Mouse (Mus musculus) heart, embryonic 16.5 days (tissue): ENCODE measurements at regions not wholly inside any gene's neighbourhood (a gene's known extent, or its start where the extent isn't known, plus 50 kb on each side); places are given as distances from the start of the nearest gene placed in this dataset.

Source experiments
- ATAC-seq: fragments of 200-750 bp; cut with Nextera tagmentation; replicated peaks from 2 replicates; pipeline ENCODE4 v1.8.0; 2017; ENCODE audit warnings: moderate number of reproducible peaks; ENCODE audit not compliant: insufficient read depth, low FRiP score; ENCODE audit errors: extremely low read depth
- H3K27ac ChIP-seq: fragments of 300-500 bp; sonication (generic); 2 replicates; pipeline ENCODE4 v1.5.1; 2014; ENCODE audit warnings: mild to moderate bottlenecking, low read length, control low read depth, moderate library complexity
- H3K27me3 ChIP-seq: fragments of 300-500 bp; sonication (generic); 2 replicates; pipeline ENCODE4 v1.6.1; 2014; ENCODE audit warnings: low read length, mixed read lengths; ENCODE audit not compliant: control insufficient read depth, insufficient read depth
- H3K36me3 ChIP-seq: fragments of 300-500 bp; sonication (generic); 2 replicates; pipeline ENCODE4 v1.6.1; 2014; ENCODE audit not compliant: control insufficient read depth, insufficient read depth
- H3K4me1 ChIP-seq: fragments of 300-500 bp; sonication (generic); 2 replicates; pipeline ENCODE4 v1.6.1; 2014; ENCODE audit warnings: low read length, mixed read lengths; ENCODE audit not compliant: control insufficient read depth, insufficient read depth
- H3K4me2 ChIP-seq: fragments of 300-500 bp; sonication (generic); 2 replicates; pipeline ENCODE4 v1.6.1; 2014; ENCODE audit warnings: low read depth, mild to moderate bottlenecking, control low read depth, low read length
- H3K4me3 ChIP-seq: fragments of 300-500 bp; sonication (generic); 2 replicates; pipeline ENCODE4 v1.5.1; 2014; ENCODE audit warnings: mild to moderate bottlenecking, control low read depth, low read length
- H3K9ac ChIP-seq: fragments of 300-500 bp; sonication (generic); 2 replicates; pipeline ENCODE4 v1.6.1; 2014; ENCODE audit warnings: low read length, control low read depth
- H3K9me3 ChIP-seq: fragments of 300-500 bp; sonication (generic); replicated peaks from 2 replicates; pipeline ENCODE4 v1.6.1; 2016; ENCODE audit warnings: low read length; ENCODE audit not compliant: control insufficient read depth
- WGBS: fragments of 180-500 bp; shearing (Covaris S2); extraction: QIAGEN DNeasy Blood & Tissue Kit; methylation state at CpG from one replicate; pipeline ENCODE4 v1.1.7; 2014; 5-methylcytosine and 5-hydroxymethylcytosine counted together

DNA sequence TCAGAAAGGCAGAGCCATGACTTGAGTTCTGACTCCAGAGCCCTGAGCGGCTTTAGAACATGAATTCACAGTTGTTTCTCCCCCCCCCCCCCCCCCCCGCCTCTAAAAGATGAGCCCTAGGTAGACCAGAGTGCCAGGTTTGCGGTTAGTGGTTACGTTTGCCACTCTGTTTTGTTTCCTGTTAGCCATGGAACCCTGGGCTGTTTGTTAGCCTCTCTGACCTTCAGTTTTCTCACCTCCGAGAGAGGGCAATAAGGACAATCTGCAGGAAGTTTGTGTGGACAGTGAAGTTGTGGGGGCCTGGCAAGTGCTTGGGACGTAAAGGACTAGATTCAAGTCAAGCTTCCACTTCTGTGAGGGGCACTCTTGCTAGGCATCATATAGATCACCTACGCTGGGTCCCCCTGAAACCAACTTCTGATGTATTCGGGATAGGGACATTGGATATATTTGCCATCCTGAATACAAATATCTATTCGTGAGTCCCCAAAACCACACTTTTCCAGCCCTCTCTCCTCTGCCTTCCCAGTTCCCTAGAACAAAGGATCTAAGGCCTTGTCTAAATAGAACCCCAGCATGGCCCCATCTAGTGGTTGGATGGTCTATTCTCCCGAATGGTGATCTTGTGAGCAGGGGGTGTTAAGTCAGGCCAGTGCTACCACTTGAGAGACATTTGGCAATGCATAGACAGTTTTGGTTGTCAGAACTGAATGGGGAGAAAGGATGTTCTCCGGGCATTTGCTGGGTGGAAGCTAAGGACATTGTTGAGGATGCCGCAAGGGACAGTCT is 145.4 kb upstream of the Tle3 start:
- Histone ChIP-seq H3K4me2 (no peak overlapping the region), H3K36me3 (no peaks in the 10 kb centered on the region), H3K27ac (no peak overlapping the region), H3K4me3 (no peak overlapping the region), H3K4me1 (peaks cover 7% of the 10 kb centered on the region; the same call in 1 of the 2 replicates), H3K9me3 (peaks cover 5% of the 10 kb centered on the region), H3K27me3 (peaks cover 20% of the 10 kb centered on the region), H3K9ac (no peak overlapping the region)
- ATAC-seq: no peak
- WGBS: 74% methylated on average over 12 of the region's 12 CpGs

DNA sequence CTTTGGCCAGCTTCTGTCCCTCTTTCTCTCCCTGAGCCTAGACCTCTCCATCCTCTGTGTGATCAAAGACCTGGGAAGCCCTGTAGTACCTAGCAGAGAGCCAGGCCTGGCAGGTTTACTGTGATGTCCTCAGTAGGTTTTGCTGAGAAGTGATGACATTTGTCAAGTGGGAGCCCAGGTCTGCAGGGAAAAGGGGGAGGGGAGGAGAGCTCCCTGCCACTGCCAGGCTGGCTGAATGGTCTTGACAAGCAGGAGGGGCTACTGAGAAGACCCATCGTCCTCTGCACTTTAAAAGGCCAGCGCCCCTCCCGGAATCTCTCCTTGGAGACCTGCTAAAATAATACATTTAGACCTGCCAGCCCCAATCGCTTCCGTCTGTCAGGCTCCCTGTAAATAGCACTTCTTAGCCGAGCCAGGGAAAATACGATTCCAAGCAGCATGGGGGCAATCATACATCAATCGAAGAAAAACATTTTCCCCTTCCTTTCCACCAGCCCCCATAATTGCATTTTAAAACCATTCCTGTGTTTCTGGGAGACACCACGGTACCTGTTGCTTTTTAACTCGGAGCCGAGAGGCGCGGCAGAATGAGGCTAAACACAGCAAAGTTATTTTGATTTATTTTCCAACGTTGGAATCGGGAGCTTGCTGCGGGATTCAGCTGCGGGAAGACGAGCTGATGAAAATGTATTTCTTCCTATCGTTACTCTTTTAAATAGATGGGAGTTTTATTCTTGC is 144.5 kb upstream of the Tle3 start:
- Histone ChIP-seq H3K27me3 (peaks cover 17% of the 10 kb centered on the region), H3K27ac (no peak overlapping the region), H3K36me3 (no peaks in the 10 kb centered on the region), H3K4me1 (peaks cover 7% of the 10 kb centered on the region; the same call in 1 of the 2 replicates), H3K4me2 (peak overlapping the region; percentile 8; the same call in 1 of the 2 replicates), H3K4me3 (no peak overlapping the region), H3K9me3 (peaks cover 5% of the 10 kb centered on the region), H3K9ac (no peak overlapping the region)
- ATAC-seq: no peak
- WGBS: 36% methylated on average over 19 of the region's 19 CpGs

DNA sequence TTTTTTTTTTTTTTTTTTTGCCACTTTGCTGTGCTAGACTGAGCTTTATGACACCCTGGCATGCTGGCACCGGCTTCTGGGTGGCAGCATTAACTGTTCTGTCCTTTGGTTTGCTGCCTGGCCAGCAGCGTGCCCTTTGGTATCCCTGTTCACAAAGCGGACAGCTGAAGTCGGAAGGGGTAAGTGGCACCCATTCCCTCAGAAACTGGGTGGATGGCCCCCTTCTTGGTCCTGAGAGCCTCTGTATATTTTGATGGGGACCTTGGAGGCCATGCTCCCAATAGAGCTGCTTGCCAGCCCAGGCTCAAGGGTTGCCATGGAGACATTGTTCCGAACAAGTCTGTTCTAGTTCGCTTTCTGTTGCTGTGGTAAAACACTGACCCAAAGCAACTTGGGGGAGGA is 143.9 kb upstream of the Tle3 start:
- Histone ChIP-seq H3K27me3 (peaks cover 15% of the 10 kb centered on the region), H3K9ac (no peak overlapping the region), H3K27ac (no peak overlapping the region), H3K4me3 (no peak overlapping the region), H3K9me3 (peaks cover 1% of the 10 kb centered on the region), H3K4me2 (no peak overlapping the region), H3K4me1 (peaks cover 7% of the 10 kb centered on the region; the same call in 1 of the 2 replicates), H3K36me3 (no peaks in the 10 kb centered on the region)
- WGBS: 82% methylated on average over 6 of the region's 6 CpGs
- ATAC-seq: no peak

DNA sequence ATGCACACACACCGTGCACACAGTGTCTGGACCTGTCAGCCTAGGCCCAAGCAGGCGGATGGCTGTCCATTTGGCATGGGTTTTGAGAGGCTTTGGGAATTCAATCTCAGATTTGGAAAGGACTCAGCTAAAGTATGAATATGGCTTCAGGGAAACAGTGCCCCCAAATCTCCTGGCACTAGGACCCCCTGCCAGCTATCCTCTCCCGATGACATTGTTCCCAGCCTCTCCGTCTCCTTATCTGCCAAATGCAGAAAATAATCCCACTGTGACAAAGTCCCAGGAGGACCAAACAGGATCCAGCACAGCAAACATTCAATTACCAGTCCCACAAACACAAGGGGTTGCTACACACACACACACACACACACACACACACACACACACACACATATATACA is 141.9 kb upstream of the Tle3 start:
- H3K9me3 ChIP-seq: no peaks in the 10 kb centered on the region
- no peak overlapping the region for H3K4me2 ChIP-seq
- no peaks in the 10 kb centered on the region for H3K36me3 ChIP-seq
- H3K4me3 ChIP-seq: no peak overlapping the region
- peaks cover 11% of the 10 kb centered on the region for H3K27me3 ChIP-seq
- H3K27ac ChIP-seq: no peak overlapping the region
- ATAC-seq: no peak
- 70% methylated on average over 4 of the region's 4 CpGs for WGBS
- no peak overlapping the region for H3K9ac ChIP-seq
- H3K4me1 ChIP-seq: peaks cover 7% of the 10 kb centered on the region; the same call in 1 of the 2 replicates

DNA sequence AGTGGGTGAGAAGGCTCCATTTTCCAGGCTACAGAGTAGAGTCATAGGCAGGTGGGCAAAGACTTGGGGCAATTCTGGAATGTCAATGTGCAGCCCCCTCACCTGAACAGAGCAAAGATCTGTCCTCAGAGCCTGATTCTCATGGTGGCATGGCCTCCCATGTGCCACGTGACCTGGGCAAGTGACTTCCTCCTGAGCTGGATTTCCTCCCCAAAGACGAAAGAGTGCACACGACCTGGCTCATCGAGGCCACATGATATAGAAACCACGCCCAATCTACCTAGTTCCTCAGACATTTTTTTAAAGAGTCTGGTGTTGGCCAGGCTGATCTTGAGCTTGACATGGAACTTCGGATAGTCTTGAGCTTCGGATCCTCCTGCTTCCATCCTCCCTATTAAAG is 139.5 kb upstream of the Tle3 start:
- Histone ChIP-seq H3K36me3 (no peaks in the 10 kb centered on the region), H3K4me3 (no peak overlapping the region), H3K4me2 (no peak overlapping the region), H3K27me3 (peaks cover 13% of the 10 kb centered on the region), H3K9me3 (no peaks in the 10 kb centered on the region), H3K9ac (no peak overlapping the region), H3K4me1 (peaks cover 3% of the 10 kb centered on the region), H3K27ac (no peak overlapping the region)
- ATAC-seq: no peak
- 79% methylated on average over 7 of the region's 7 CpGs for WGBS

DNA sequence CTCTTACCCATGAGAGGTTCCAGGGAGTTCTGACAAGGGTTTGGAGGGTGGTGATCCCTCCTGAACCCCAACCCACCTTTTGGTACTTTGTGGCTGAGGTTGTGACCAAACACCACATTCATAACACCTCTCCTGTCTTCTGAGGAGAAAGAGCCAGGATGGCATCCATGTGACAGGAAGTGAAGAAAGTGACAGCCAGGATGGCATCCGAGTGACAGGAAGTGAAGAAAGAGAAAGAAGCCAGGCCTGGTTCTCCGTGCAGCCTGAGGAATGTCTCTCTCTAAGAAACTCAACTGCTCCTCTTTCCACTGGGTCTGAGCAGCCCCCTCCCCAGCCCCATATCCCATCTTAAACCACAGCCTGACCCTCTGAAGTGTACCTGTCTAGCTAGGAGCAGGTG is 138.9 kb upstream of the Tle3 start:
- no peak for ATAC-seq
- no peak overlapping the region for H3K27ac ChIP-seq
- no peak overlapping the region for H3K9ac ChIP-seq
- 48% methylated on average over 2 of the region's 2 CpGs for WGBS
- H3K4me1 ChIP-seq: no peaks in the 10 kb centered on the region; the same call in none of the 2 replicates
- no peak overlapping the region for H3K4me2 ChIP-seq
- H3K4me3 ChIP-seq: no peak overlapping the region
- H3K36me3 ChIP-seq: no peaks in the 10 kb centered on the region
- peaks cover 15% of the 10 kb centered on the region for H3K27me3 ChIP-seq
- no peaks in the 10 kb centered on the region for H3K9me3 ChIP-seq

DNA sequence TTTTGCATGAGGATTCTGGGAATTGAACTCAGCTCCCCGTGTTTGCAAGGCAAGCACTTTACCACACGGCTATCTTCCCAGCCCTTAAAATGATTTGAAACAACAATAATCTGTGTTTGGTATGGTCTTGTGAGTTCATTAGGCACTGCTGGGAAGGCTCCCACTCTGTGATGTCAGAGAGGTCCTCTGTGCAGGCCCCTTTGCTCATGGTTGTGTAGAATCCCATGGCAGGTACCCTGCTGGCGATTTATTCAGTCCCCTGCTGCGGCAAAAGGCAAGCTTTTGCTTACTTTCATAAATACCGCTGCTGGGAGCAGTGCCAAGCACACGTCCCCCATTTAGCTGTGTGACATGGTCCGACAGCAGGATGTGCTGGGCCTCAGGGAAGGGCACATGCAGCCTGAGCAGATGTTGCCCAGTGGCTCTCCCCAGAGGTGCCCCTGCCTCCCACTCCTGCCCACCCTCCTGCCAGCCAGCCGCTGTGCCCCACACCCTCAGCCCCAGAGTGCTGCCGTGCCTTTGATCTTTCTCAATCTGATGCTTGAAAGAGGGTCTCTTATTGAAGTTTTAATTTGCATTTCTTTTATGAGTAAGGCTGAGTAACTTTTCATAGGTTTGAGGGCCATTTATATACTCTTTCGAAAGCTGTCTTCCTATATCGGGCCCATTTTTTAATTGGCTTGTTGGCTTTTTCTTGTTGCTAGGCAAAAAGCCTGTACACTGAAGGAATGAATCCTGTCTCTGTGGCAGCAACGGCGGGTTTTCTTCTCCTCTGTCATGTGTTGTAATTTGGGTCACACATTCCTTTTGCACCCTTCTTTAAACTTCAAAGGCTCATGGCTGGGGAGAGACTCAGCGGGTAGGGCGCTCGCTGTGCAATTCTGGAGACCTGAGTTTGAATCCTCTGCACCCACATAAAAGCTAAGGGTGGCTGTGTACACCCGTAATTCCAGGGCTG is 136.2 kb upstream of the Tle3 start:
- H3K9ac ChIP-seq: no peak overlapping the region
- H3K4me2 ChIP-seq: no peak overlapping the region
- H3K4me3 ChIP-seq: no peak overlapping the region
- no peak for ATAC-seq
- peaks cover 35% of the 10 kb centered on the region for H3K27me3 ChIP-seq
- H3K27ac ChIP-seq: no peak overlapping the region
- H3K4me1 ChIP-seq: no peaks in the 10 kb centered on the region; the same call in 1 of the 2 replicates
- no peaks in the 10 kb centered on the region for H3K9me3 ChIP-seq
- H3K36me3 ChIP-seq: no peaks in the 10 kb centered on the region
- WGBS: 56% methylated on average over 17 of the region's 17 CpGs

DNA sequence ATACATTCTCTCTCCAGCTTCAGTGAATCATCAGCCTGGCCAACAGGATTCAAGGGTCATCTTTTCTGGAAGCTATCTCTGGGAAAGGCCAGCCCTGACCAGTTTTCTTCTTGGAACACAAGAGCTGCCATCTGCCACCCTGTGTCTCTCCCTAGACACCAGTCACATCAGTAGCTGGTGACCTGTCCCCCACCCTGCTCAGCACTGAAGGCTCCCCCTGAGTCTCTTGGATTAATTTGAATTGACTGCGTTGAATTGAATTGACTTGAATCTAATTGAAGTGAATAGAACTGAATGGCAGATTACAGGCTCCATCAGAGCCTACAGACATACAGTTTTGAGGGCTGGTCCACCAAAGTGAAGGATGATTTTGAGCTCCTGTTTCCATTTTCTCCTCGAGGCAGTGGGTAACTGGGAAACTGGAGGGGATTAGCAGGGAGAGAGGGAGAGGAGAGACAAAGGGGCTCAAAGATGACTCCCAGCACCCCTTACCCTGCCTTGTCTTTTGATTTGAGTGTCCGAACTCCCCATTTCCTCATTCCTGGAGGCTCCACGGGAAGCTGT is 133.4 kb upstream of the Tle3 start:
- no peak overlapping the region for H3K4me3 ChIP-seq
- no peaks in the 10 kb centered on the region for H3K9me3 ChIP-seq
- 72% methylated on average over 4 of the region's 4 CpGs for WGBS
- peaks cover 31% of the 10 kb centered on the region for H3K27me3 ChIP-seq
- H3K9ac ChIP-seq: no peak overlapping the region
- H3K4me1 ChIP-seq: no peaks in the 10 kb centered on the region; the same call in 1 of the 2 replicates
- H3K27ac ChIP-seq: no peak overlapping the region
- H3K36me3 ChIP-seq: no peaks in the 10 kb centered on the region
- no peak overlapping the region for H3K4me2 ChIP-seq
- ATAC-seq: no peak
